Comparison of ENCODE assay signal across 24 mouse cellular contexts in genomic region chr9:61689516-61689915, GRCm38 (mm10).
DNase-seq lines count a peak whose midpoint lies in the region; ATAC-seq lines count a peak whose summit lies in the region.
"Had no signal": no experiment of that assay in that cellular context is flagged by ENCODE, and none has a peak within 500 bp of the region (broad histone marks: within the 10 kb centered on the region; RNA-seq: fewer than 3 reads in every experiment).

No protein-coding gene starts in this region.

- DNase-seq in kidney, postnatal 25 days: no peak
- DNase-seq in embryonic facial prominence, embryonic 11.5 days (ENCODE audit: low spot score): peak; percentile 72
- DNase-seq in spleen, adult 18-20 months: no peak
- DNase-seq in adrenal gland, adult 18-20 months (ENCODE audit: low spot score in 2 of 2): no peak
- DNase-seq in right cerebral cortex, postnatal 36 days (ENCODE audit: low spot score in 2 of 2): no peak
- DNase-seq: cerebellum, adult 8-10 months; cerebellum, postnatal 36 days; gastrocnemius, postnatal 36 days; kidney, adult 11 months; thymus, postnatal 4 days had no signal

- no peaks in the 10 kb centered on the region for H3K9me3 ChIP-seq in kidney, embryonic 14.5 days (ENCODE audit: control insufficient read depth, low read length)
- H3K9me3 ChIP-seq in embryonic facial prominence, embryonic 11.5 days (replicated peaks; ENCODE audit: control insufficient read depth, low read length): no peaks in the 10 kb centered on the region
- H3K9me3 ChIP-seq in limb, embryonic 12.5 days: no peaks in the 10 kb centered on the region
- H3K9me3 ChIP-seq: embryonic facial prominence, embryonic 12.5 days; heart, embryonic 12.5 days; liver, embryonic 15.5 days; lung, embryonic 15.5 days had no signal

- no peak overlapping the region for H3K9ac ChIP-seq in kidney, embryonic 14.5 days (ENCODE audit: low read depth, low read length)
- H3K9ac ChIP-seq in embryonic facial prominence, embryonic 11.5 days (replicated peaks; ENCODE audit: low read length): no peak overlapping the region
- H3K9ac ChIP-seq in limb, embryonic 12.5 days (replicated peaks): no peak overlapping the region
- H3K9ac ChIP-seq: embryonic facial prominence, embryonic 12.5 days; heart, embryonic 12.5 days; hindbrain, embryonic 14.5 days; liver, embryonic 15.5 days; lung, embryonic 15.5 days had no signal

- no peak overlapping the region for H3K4me2 ChIP-seq in kidney, embryonic 14.5 days (replicated peaks; ENCODE audit: low read depth, low read length)
- no peak overlapping the region for H3K4me2 ChIP-seq in embryonic facial prominence, embryonic 11.5 days (ENCODE audit: low read depth, low read length)
- no peak overlapping the region for H3K4me2 ChIP-seq in limb, embryonic 12.5 days
- H3K4me2 ChIP-seq: embryonic facial prominence, embryonic 12.5 days; heart, embryonic 12.5 days; hindbrain, embryonic 14.5 days; liver, embryonic 15.5 days; lung, embryonic 15.5 days; midbrain, embryonic 11.5 days had no signal

- WGBS in kidney, embryonic 14.5 days: 31% methylated on average over 5 of the region's 5 CpGs
- WGBS in embryonic facial prominence, embryonic 11.5 days: 23% methylated on average over 5 of the region's 5 CpGs
- 12% methylated on average over 5 of the region's 5 CpGs for WGBS in limb, embryonic 12.5 days

- 0 out of 2 replicates have a peak overlapping the region, but pooled peaks have one; percentile 17 for H3K27ac ChIP-seq in kidney, embryonic 14.5 days (ENCODE audit: low read depth, low read length)
- H3K27ac ChIP-seq in embryonic facial prominence, embryonic 11.5 days (replicated peaks; ENCODE audit: low read depth, low read length): no peak overlapping the region
- 0 out of 2 replicates have a peak overlapping the region, but pooled peaks have one; percentile 13 for H3K27ac ChIP-seq in limb, embryonic 12.5 days
- H3K27ac ChIP-seq: embryonic facial prominence, embryonic 12.5 days; heart, adult 2 months; hindbrain, embryonic 14.5 days; left cerebral cortex, adult 2 months; liver, embryonic 15.5 days; lung, embryonic 15.5 days had no signal

- no peak overlapping the region for H3K4me3 ChIP-seq in kidney, embryonic 14.5 days (ENCODE audit: low read length)
- H3K4me3 ChIP-seq in embryonic facial prominence, embryonic 11.5 days (ENCODE audit: low read depth, low read length): no peak overlapping the region
- H3K4me3 ChIP-seq in limb, embryonic 12.5 days (replicated peaks): no peak overlapping the region
- H3K4me3 ChIP-seq: embryonic facial prominence, embryonic 12.5 days; heart, adult 2 months; heart, embryonic 12.5 days; left cerebral cortex, adult 2 months; liver, embryonic 15.5 days; lung, embryonic 15.5 days had no signal

- ATAC-seq in kidney, embryonic 14.5 days (ENCODE audit: low FRiP score, low TSS enrichment): no peak
- ATAC-seq in embryonic facial prominence, embryonic 11.5 days (replicated peaks; ENCODE audit: insufficient number of reproducible peaks, low FRiP score, low TSS enrichment, low read depth): no peak
- ATAC-seq in limb, embryonic 12.5 days (ENCODE audit: insufficient number of reproducible peaks, insufficient read depth, low FRiP score, low TSS enrichment, low read depth): no peak
- ATAC-seq: CD4-positive, CD25-positive, alpha-beta regulatory T cell, adult 4 months; forebrain, embryonic 14.5 days; inflammation-experienced regulatory T-cells, adult 6 months; midbrain, embryonic 16.5 days had no signal

- H3K27me3 ChIP-seq in kidney, embryonic 14.5 days (ENCODE audit: control insufficient read depth, insufficient read depth, low read length): peaks cover 8% of the 10 kb centered on the region
- H3K27me3 ChIP-seq in embryonic facial prominence, embryonic 11.5 days (ENCODE audit: control insufficient read depth, insufficient read depth, low read length): no peaks in the 10 kb centered on the region
- no peaks in the 10 kb centered on the region for H3K27me3 ChIP-seq in limb, embryonic 12.5 days
- H3K27me3 ChIP-seq: embryonic facial prominence, embryonic 12.5 days had no signal

- no peaks in the 10 kb centered on the region for H3K36me3 ChIP-seq in kidney, embryonic 14.5 days (ENCODE audit: control insufficient read depth, insufficient read depth, low read length)
- no peaks in the 10 kb centered on the region for H3K36me3 ChIP-seq in embryonic facial prominence, embryonic 11.5 days (replicated peaks; ENCODE audit: control insufficient read depth, insufficient read depth, low read depth, low read length)
- H3K36me3 ChIP-seq in limb, embryonic 12.5 days: no peaks in the 10 kb centered on the region
- H3K36me3 ChIP-seq: embryonic facial prominence, embryonic 12.5 days; heart, embryonic 12.5 days; liver, embryonic 15.5 days; lung, embryonic 15.5 days had no signal

- H3K4me1 ChIP-seq in kidney, embryonic 14.5 days (ENCODE audit: control insufficient read depth, insufficient read depth, low read length): peaks cover 10% of the 10 kb centered on the region; the same call in 1 of the 2 replicates
- H3K4me1 ChIP-seq in embryonic facial prominence, embryonic 11.5 days (ENCODE audit: control insufficient read depth, insufficient read depth, low read length): no peaks in the 10 kb centered on the region; the same call in 1 of the 2 replicates
- peaks cover 26% of the 10 kb centered on the region for H3K4me1 ChIP-seq in limb, embryonic 12.5 days (replicated peaks)
- H3K4me1 ChIP-seq: heart, embryonic 12.5 days; liver, embryonic 15.5 days; lung, embryonic 15.5 days had no signal
